Mouse (Mus musculus): ENCODE results near the gene Ercc5.

Ercc5 gene

GRCm38 (mm10) chr1:44147563-44148381, at the start of gene Ercc5:
Ercc5 (plus strand) TSS chr1:44147744.
- in situ Hi-C loops (cut with MboI, MseI): no loop called here

GRCm38 (mm10) chr1:44101448-44102225, 45.9 kb upstream of the Ercc5 start:
- in situ Hi-C loops (cut with MboI, MseI): no loop called here

GRCm38 (mm10) chr1:44102259-44102717, 45.3 kb upstream of the Ercc5 start, which contains the start of gene Tex30:
Tex30 (minus strand) TSS chr1:44102441.
- in situ Hi-C loops (cut with MboI, MseI): no loop called here

- in situ Hi-C loops (cut with MboI, MseI): no loop called here
These were observed 44.6 kb upstream of the Ercc5 start for GRCm38 (mm10) chr1:44102939-44103338.

- in situ Hi-C loops (cut with MboI, MseI): no loop called here
These were observed 30.0 kb upstream of the Ercc5 start for GRCm38 (mm10) chr1:44117571-44117970.

- in situ Hi-C loops (cut with MboI, MseI): no loop called here
These were observed 29.1 kb upstream of the Ercc5 start, which contains the start of the genes Kdelc1 and Bivm for GRCm38 (mm10) chr1:44118239-44119054. Kdelc1 (minus strand) TSS chr1:44118808. Bivm (plus strand) TSS chr1:44118957.

GRCm38 (mm10) chr1:44119201-44120073, 28.1 kb upstream of the Ercc5 start:
- in situ Hi-C loops (cut with MboI, MseI): no loop called here

- in situ Hi-C loops (cut with MboI, MseI): no loop called here
These were observed 27.5 kb upstream of the Ercc5 start for GRCm38 (mm10) chr1:44120074-44120406.

GRCm38 (mm10) chr1:44122256-44122655, 25.3 kb upstream of the Ercc5 start:
- in situ Hi-C loops (cut with MboI, MseI): no loop called here

- in situ Hi-C loops (cut with MboI, MseI): no loop called here
These were observed 22.0 kb upstream of the Ercc5 start for GRCm38 (mm10) chr1:44125590-44125989.

GRCm38 (mm10) chr1:44129929-44130581, 17.5 kb upstream of the Ercc5 start:
- in situ Hi-C loops (cut with MboI, MseI): no loop called here

GRCm38 (mm10) chr1:44140232-44140631, 7.3 kb upstream of the Ercc5 start:
- in situ Hi-C loops (cut with MboI, MseI): no loop called here

GRCm38 (mm10) chr1:44142747-44143146, 4.8 kb upstream of the Ercc5 start:
- in situ Hi-C loops (cut with MboI, MseI): no loop called here

- in situ Hi-C loops (cut with MboI, MseI): no loop called here
These were observed 1.2 kb downstream of the Ercc5 start for GRCm38 (mm10) chr1:44148706-44149105.

- in situ Hi-C loops (cut with MboI, MseI): no loop called here
These were observed 7.7 kb downstream of the Ercc5 start for GRCm38 (mm10) chr1:44155287-44155686.

GRCm38 (mm10) chr1:44158317-44158716, 10.8 kb downstream of the Ercc5 start:
- in situ Hi-C loops (cut with MboI, MseI): no loop called here

GRCm38 (mm10) chr1:44161818-44162217, 14.3 kb downstream of the Ercc5 start:
- in situ Hi-C loops (cut with MboI, MseI): no loop called here

GRCm38 (mm10) chr1:44162389-44162788, 14.8 kb downstream of the Ercc5 start:
- in situ Hi-C loops (cut with MboI, MseI): no loop called here

- in situ Hi-C loops (cut with MboI, MseI): no loop called here
These were observed 20.4 kb downstream of the Ercc5 start for GRCm38 (mm10) chr1:44167859-44168383.

- in situ Hi-C loops (cut with MboI, MseI): no loop called here
These were observed 25.1 kb downstream of the Ercc5 start for GRCm38 (mm10) chr1:44172656-44173055.
